Mouse (Mus musculus): ENCODE measurements at regions not wholly inside any gene's neighbourhood (a gene's known extent, or its start where the extent isn't known, plus 50 kb on each side); places are given as distances from the start of the nearest gene placed in this dataset.

GRCm38 (mm10) chr5:75312897-75313296, 160.8 kb downstream of the Pdgfra start:
- Histone ChIP-seq H3K4me3 (ENCODE audit: low read length) (no peak overlapping the region), H3K27ac (ENCODE audit: low read depth, low read length) (no peak overlapping the region), H3K36me3 (ENCODE audit: control insufficient read depth, insufficient read depth, low read length) (no peaks in the 10 kb centered on the region), H3K4me2 (replicated peaks; ENCODE audit: low read depth, low read length) (no peak overlapping the region), H3K4me1 (ENCODE audit: control insufficient read depth, insufficient read depth, low read length) (no peaks in the 10 kb centered on the region), H3K9me3 (ENCODE audit: control insufficient read depth, low read length) (no peaks in the 10 kb centered on the region), H3K27me3 (ENCODE audit: control insufficient read depth, insufficient read depth, low read length) (no peaks in the 10 kb centered on the region), H3K9ac (ENCODE audit: low read depth, low read length) (no peak overlapping the region)
- no peak for ATAC-seq (ENCODE audit: low FRiP score, low TSS enrichment)
- WGBS, result 74% methylated on average over 1 of the region's 1 CpGs

- Histone ChIP-seq H3K9me3 (ENCODE audit: control insufficient read depth, low read length) (no peaks in the 10 kb centered on the region), H3K36me3 (ENCODE audit: control insufficient read depth, insufficient read depth, low read length) (no peaks in the 10 kb centered on the region), H3K4me2 (replicated peaks; ENCODE audit: low read depth, low read length) (no peak overlapping the region), H3K4me3 (ENCODE audit: low read length) (no peak overlapping the region), H3K9ac (ENCODE audit: low read depth, low read length) (no peak overlapping the region), H3K4me1 (ENCODE audit: control insufficient read depth, insufficient read depth, low read length) (no peaks in the 10 kb centered on the region), H3K27me3 (ENCODE audit: control insufficient read depth, insufficient read depth, low read length) (no peaks in the 10 kb centered on the region), H3K27ac (ENCODE audit: low read depth, low read length) (no peak overlapping the region)
- WGBS, result 84% methylated on average over 1 of the region's 1 CpGs
- no peak for ATAC-seq (ENCODE audit: low FRiP score, low TSS enrichment)
These were observed 163.9 kb downstream of the Pdgfra start for GRCm38 (mm10) chr5:75315956-75316355.

- no peaks in the 10 kb centered on the region for H3K9me3 ChIP-seq (ENCODE audit: control insufficient read depth, low read length)
- no peak overlapping the region for H3K4me3 ChIP-seq (ENCODE audit: low read length)
- H3K4me2 ChIP-seq (replicated peaks; ENCODE audit: low read depth, low read length), result no peak overlapping the region
- WGBS, result 60% methylated on average over 2 of the region's 2 CpGs
- ATAC-seq (ENCODE audit: low FRiP score, low TSS enrichment), result no peak
- H3K9ac ChIP-seq (ENCODE audit: low read depth, low read length), result no peak overlapping the region
- no peak overlapping the region for H3K27ac ChIP-seq (ENCODE audit: low read depth, low read length)
- no peaks in the 10 kb centered on the region for H3K4me1 ChIP-seq (ENCODE audit: control insufficient read depth, insufficient read depth, low read length)
- H3K36me3 ChIP-seq (ENCODE audit: control insufficient read depth, insufficient read depth, low read length), result no peaks in the 10 kb centered on the region
- no peaks in the 10 kb centered on the region for H3K27me3 ChIP-seq (ENCODE audit: control insufficient read depth, insufficient read depth, low read length)
These were observed 168.4 kb downstream of the Pdgfra start for GRCm38 (mm10) chr5:75320536-75320935.

- H3K9ac ChIP-seq (ENCODE audit: low read depth, low read length), result no peak overlapping the region
- ATAC-seq (ENCODE audit: low FRiP score, low TSS enrichment), result no peak
- 89% methylated on average over 3 of the region's 3 CpGs for WGBS
- H3K9me3 ChIP-seq (ENCODE audit: control insufficient read depth, low read length), result no peaks in the 10 kb centered on the region
- H3K27me3 ChIP-seq (ENCODE audit: control insufficient read depth, insufficient read depth, low read length), result no peaks in the 10 kb centered on the region
- no peak overlapping the region for H3K27ac ChIP-seq (ENCODE audit: low read depth, low read length)
- H3K4me2 ChIP-seq (replicated peaks; ENCODE audit: low read depth, low read length), result no peak overlapping the region
- H3K4me3 ChIP-seq (ENCODE audit: low read length), result no peak overlapping the region
- no peaks in the 10 kb centered on the region for H3K36me3 ChIP-seq (ENCODE audit: control insufficient read depth, insufficient read depth, low read length)
- no peaks in the 10 kb centered on the region for H3K4me1 ChIP-seq (ENCODE audit: control insufficient read depth, insufficient read depth, low read length)
These were observed 182.0 kb downstream of the Pdgfra start for GRCm38 (mm10) chr5:75334050-75334449.

GRCm38 (mm10) chr5:75336454-75336853, 184.4 kb downstream of the Pdgfra start:
- 78% methylated on average over 11 of the region's 11 CpGs for WGBS
- Histone ChIP-seq H3K4me1 (ENCODE audit: control insufficient read depth, insufficient read depth, low read length) (no peaks in the 10 kb centered on the region), H3K9me3 (ENCODE audit: control insufficient read depth, low read length) (no peaks in the 10 kb centered on the region), H3K36me3 (ENCODE audit: control insufficient read depth, insufficient read depth, low read length) (no peaks in the 10 kb centered on the region), H3K4me2 (replicated peaks; ENCODE audit: low read depth, low read length) (no peak overlapping the region), H3K4me3 (ENCODE audit: low read length) (no peak overlapping the region), H3K9ac (ENCODE audit: low read depth, low read length) (no peak overlapping the region), H3K27me3 (ENCODE audit: control insufficient read depth, insufficient read depth, low read length) (no peaks in the 10 kb centered on the region), H3K27ac (ENCODE audit: low read depth, low read length) (no peak overlapping the region)
- no peak for ATAC-seq (ENCODE audit: low FRiP score, low TSS enrichment)

GRCm38 (mm10) chr5:75338439-75338838, 186.3 kb downstream of the Pdgfra start:
- ATAC-seq (ENCODE audit: low FRiP score, low TSS enrichment), result no peak
- H3K36me3 ChIP-seq (ENCODE audit: control insufficient read depth, insufficient read depth, low read length), result no peaks in the 10 kb centered on the region
- H3K27ac ChIP-seq (ENCODE audit: low read depth, low read length), result no peak overlapping the region
- no peaks in the 10 kb centered on the region for H3K27me3 ChIP-seq (ENCODE audit: control insufficient read depth, insufficient read depth, low read length)
- no peaks in the 10 kb centered on the region for H3K4me1 ChIP-seq (ENCODE audit: control insufficient read depth, insufficient read depth, low read length)
- H3K9me3 ChIP-seq (ENCODE audit: control insufficient read depth, low read length), result no peaks in the 10 kb centered on the region
- no peak overlapping the region for H3K4me2 ChIP-seq (replicated peaks; ENCODE audit: low read depth, low read length)
- no peak overlapping the region for H3K4me3 ChIP-seq (ENCODE audit: low read length)
- no peak overlapping the region for H3K9ac ChIP-seq (ENCODE audit: low read depth, low read length)
- WGBS, result 88% methylated on average over 11 of the region's 11 CpGs

GRCm38 (mm10) chr5:75342599-75342998, 190.5 kb downstream of the Pdgfra start:
- H3K4me1 ChIP-seq (ENCODE audit: control insufficient read depth, insufficient read depth, low read length), result no peaks in the 10 kb centered on the region
- ATAC-seq (ENCODE audit: low FRiP score, low TSS enrichment), result no peak

GRCm38 (mm10) chr5:75346836-75347773, 195.0 kb downstream of the Pdgfra start:
- H3K4me2 ChIP-seq (replicated peaks; ENCODE audit: low read depth, low read length), result no peak overlapping the region
- no peaks in the 10 kb centered on the region for H3K27me3 ChIP-seq (ENCODE audit: control insufficient read depth, insufficient read depth, low read length)
- WGBS, result 78% methylated on average over 11 of the region's 11 CpGs
- H3K9ac ChIP-seq (ENCODE audit: low read depth, low read length), result no peak overlapping the region
- H3K27ac ChIP-seq (ENCODE audit: low read depth, low read length), result no peak overlapping the region
- no peak for ATAC-seq (ENCODE audit: low FRiP score, low TSS enrichment)
- no peaks in the 10 kb centered on the region for H3K36me3 ChIP-seq (ENCODE audit: control insufficient read depth, insufficient read depth, low read length)
- no peaks in the 10 kb centered on the region for H3K4me1 ChIP-seq (ENCODE audit: control insufficient read depth, insufficient read depth, low read length)
- H3K4me3 ChIP-seq (ENCODE audit: low read length), result no peak overlapping the region
- H3K9me3 ChIP-seq (ENCODE audit: control insufficient read depth, low read length), result no peaks in the 10 kb centered on the region

More at GRCm38 (mm10) chr5:75342599-75342998, 190.5 kb downstream of the Pdgfra start:
- Histone ChIP-seq H3K27me3 (ENCODE audit: control insufficient read depth, insufficient read depth, low read length) (no peaks in the 10 kb centered on the region), H3K4me3 (ENCODE audit: low read length) (no peak overlapping the region), H3K9me3 (ENCODE audit: control insufficient read depth, low read length) (no peaks in the 10 kb centered on the region), H3K9ac (ENCODE audit: low read depth, low read length) (no peak overlapping the region), H3K4me2 (replicated peaks; ENCODE audit: low read depth, low read length) (no peak overlapping the region), H3K36me3 (ENCODE audit: control insufficient read depth, insufficient read depth, low read length) (no peaks in the 10 kb centered on the region), H3K27ac (ENCODE audit: low read depth, low read length) (no peak overlapping the region)
- 91% methylated on average over 7 of the region's 7 CpGs for WGBS

- Histone ChIP-seq H3K27me3 (ENCODE audit: control insufficient read depth, insufficient read depth, low read length) (no peaks in the 10 kb centered on the region), H3K4me3 (ENCODE audit: low read length) (no peak overlapping the region), H3K9me3 (ENCODE audit: control insufficient read depth, low read length) (no peaks in the 10 kb centered on the region), H3K4me2 (replicated peaks; ENCODE audit: low read depth, low read length) (no peak overlapping the region), H3K4me1 (ENCODE audit: control insufficient read depth, insufficient read depth, low read length) (no peaks in the 10 kb centered on the region), H3K27ac (ENCODE audit: low read depth, low read length) (no peak overlapping the region), H3K36me3 (ENCODE audit: control insufficient read depth, insufficient read depth, low read length) (no peaks in the 10 kb centered on the region), H3K9ac (ENCODE audit: low read depth, low read length) (no peak overlapping the region)
- no peak for ATAC-seq (ENCODE audit: low FRiP score, low TSS enrichment)
- 82% methylated on average over 5 of the region's 5 CpGs for WGBS
These were observed 195.7 kb downstream of the Pdgfra start for GRCm38 (mm10) chr5:75347774-75348116.
